Mouse (Mus musculus) lung, postnatal 0 days (tissue): Measurements from ENCODE around the gene Gtf2e1.

ENCODE experiments used
- CTCF ChIP-seq: IDR thresholded peaks from 2 replicates; pipeline ENCODE4 v1.5.1; 2016; ENCODE audit warnings: antibody characterized with exemption, mild to moderate bottlenecking
- EP300 ChIP-seq: IDR thresholded peaks from 2 replicates; pipeline ENCODE4 v1.6.1; 2016; ENCODE audit warnings: antibody characterized with exemption, mild to moderate bottlenecking, control low read depth

- no peak for TF ChIP-seq CTCF
- no peak for TF ChIP-seq EP300
These were observed 52.6 kb downstream of the Gtf2e1 start for GRCm38 (mm10) chr16:37486826-37487612.
